Mouse (Mus musculus): Measurements from ENCODE around the gene Itgae.

GRCm38 (mm10) chr11:73085391-73085790 is 5.0 kb upstream of the Itgae start:
- TF ChIP-seq GATA1 (IDR thresholded peaks at IDR 0.05; ENCODE audit: low read length) = no peak
- TF ChIP-seq TAL1 (IDR thresholded peaks at IDR 0.05; ENCODE audit: low read length) = no peak
